Mouse (Mus musculus): ENCODE data around the gene Ccl4.

Gene Ccl4

GRCm38 (mm10) chr11:83662204-83662603 lies at the start of gene Ccl4:
Gene Ccl4, plus strand, starts transcription at chr11:83662584.
- in situ Hi-C loops (cut with MboI, MseI), result no loop called here

- in situ Hi-C loops (cut with MboI, MseI), result loop anchor here (10.0 kb wide), 1 partner anchor 682 kb away; no protein-coding TSS in a partner anchor
These were observed 45.8 kb upstream of the Ccl4 start for GRCm38 (mm10) chr11:83616586-83616985.

- in situ Hi-C loops (cut with MboI, MseI), result loop anchor here (10.0 kb wide), 1 partner anchor 683 kb away; no protein-coding TSS in a partner anchor
These were observed 44.1 kb upstream of the Ccl4 start for GRCm38 (mm10) chr11:83618238-83618637.

GRCm38 (mm10) chr11:83619037-83619436 lies 43.3 kb upstream of the Ccl4 start:
- in situ Hi-C loops (cut with MboI, MseI), result loop anchor here (10.0 kb wide), 1 partner anchor 684 kb away; no protein-coding TSS in a partner anchor

GRCm38 (mm10) chr11:83623586-83623985 lies 38.8 kb upstream of the Ccl4 start:
- in situ Hi-C loops (cut with MboI, MseI), result no loop called here

- in situ Hi-C loops (cut with MboI, MseI), result no loop called here
These were observed 33.6 kb upstream of the Ccl4 start for GRCm38 (mm10) chr11:83628808-83629207.

GRCm38 (mm10) chr11:83630630-83631029 lies 31.8 kb upstream of the Ccl4 start:
- in situ Hi-C loops (cut with MboI, MseI), result loop anchor here (5.0 kb wide), 1 partner anchor 78 kb away; no protein-coding TSS in a partner anchor

GRCm38 (mm10) chr11:83631065-83631464 lies 31.3 kb upstream of the Ccl4 start:
- in situ Hi-C loops (cut with MboI, MseI), result loop anchor here (5.0 kb wide), 1 partner anchor 79 kb away; no protein-coding TSS in a partner anchor

GRCm38 (mm10) chr11:83632744-83633143 lies 29.6 kb upstream of the Ccl4 start:
- in situ Hi-C loops (cut with MboI, MseI), result loop anchor here (5.0 kb wide), 1 partner anchor 80 kb away; no protein-coding TSS in a partner anchor

GRCm38 (mm10) chr11:83634425-83634824 lies 28.0 kb upstream of the Ccl4 start:
- in situ Hi-C loops (cut with MboI, MseI), result loop anchor here (5.0 kb wide), 1 partner anchor 82 kb away; no protein-coding TSS in a partner anchor

- in situ Hi-C loops (cut with MboI, MseI), result loop anchor here (5.0 kb wide), 1 partner anchor 83 kb away; no protein-coding TSS in a partner anchor
These were observed 27.5 kb upstream of the Ccl4 start for GRCm38 (mm10) chr11:83634898-83635297.

- in situ Hi-C loops (cut with MboI, MseI), result no loop called here
These were observed 25.6 kb upstream of the Ccl4 start for GRCm38 (mm10) chr11:83636742-83637235.

- in situ Hi-C loops (cut with MboI, MseI), result no loop called here
These were observed 23.4 kb upstream of the Ccl4 start for GRCm38 (mm10) chr11:83638934-83639333.

GRCm38 (mm10) chr11:83639533-83639932 lies 22.9 kb upstream of the Ccl4 start:
- in situ Hi-C loops (cut with MboI, MseI), result no loop called here

GRCm38 (mm10) chr11:83640141-83640540 lies 22.2 kb upstream of the Ccl4 start:
- in situ Hi-C loops (cut with MboI, MseI), result no loop called here

- in situ Hi-C loops (cut with MboI, MseI), result no loop called here
These were observed 21.2 kb upstream of the Ccl4 start for GRCm38 (mm10) chr11:83641216-83641615.

- in situ Hi-C loops (cut with MboI, MseI), result no loop called here
These were observed 16.9 kb upstream of the Ccl4 start, which contains the start of gene Rpl9-ps1 for GRCm38 (mm10) chr11:83645521-83645920. Gene Rpl9-ps1, minus strand, starts transcription at chr11:83645621.

GRCm38 (mm10) chr11:83646356-83647149 lies 15.8 kb upstream of the Ccl4 start:
- in situ Hi-C loops (cut with MboI, MseI), result no loop called here

GRCm38 (mm10) chr11:83649305-83649841 lies 13.0 kb upstream of the Ccl4 start, which contains the start of gene Ccl3:
Gene Ccl3, minus strand, starts transcription at chr11:83649355.
- in situ Hi-C loops (cut with MboI, MseI), result no loop called here

- in situ Hi-C loops (cut with MboI, MseI), result no loop called here
These were observed 7.8 kb upstream of the Ccl4 start for GRCm38 (mm10) chr11:83654606-83655005.

- in situ Hi-C loops (cut with MboI, MseI), result no loop called here
These were observed 4.9 kb upstream of the Ccl4 start for GRCm38 (mm10) chr11:83657508-83657907.

GRCm38 (mm10) chr11:83658797-83659196 lies 3.6 kb upstream of the Ccl4 start:
- in situ Hi-C loops (cut with MboI, MseI), result no loop called here
